Mouse (Mus musculus): Measurements from ENCODE around the gene Dglucy. TPM values are rescaled to one million over a fixed set of nuclear protein-coding genes. Genes with fewer than 3 reads are reported as not detected.

Gene Dglucy
- polyA plus RNA-seq, 1 experiment from 2014 or later = 2.6 TPM

GRCm38 (mm10) chr12:100901386-100901785 is 122.5 kb downstream of the Dglucy start:
- H3K27me3 ChIP-seq (ENCODE audit: control insufficient read depth, insufficient read depth, low read length) = peaks cover 20% of the 10 kb centered on the region
- H3K4me1 ChIP-seq (ENCODE audit: control insufficient read depth, insufficient read depth, low read length) = no peaks in the 10 kb centered on the region; the same call in 1 of the 2 replicates
- H3K9me3 ChIP-seq (ENCODE audit: control insufficient read depth, low read depth, low read length) = no peaks in the 10 kb centered on the region
- H3K4me2 ChIP-seq (replicated peaks; ENCODE audit: low read depth, low read length) = no peak overlapping the region
- no peak for ATAC-seq (ENCODE audit: insufficient number of reproducible peaks, insufficient read depth, low FRiP score, low read depth)
- no peaks in the 10 kb centered on the region for H3K36me3 ChIP-seq (ENCODE audit: control insufficient read depth, insufficient read depth, low read length)
- 73% methylated on average over 6 of the region's 6 CpGs for WGBS
- no peak overlapping the region for H3K27ac ChIP-seq (ENCODE audit: low read length)
- H3K4me3 ChIP-seq (ENCODE audit: low read depth, low read length) = no peak overlapping the region
- no peak overlapping the region for H3K9ac ChIP-seq (replicated peaks; ENCODE audit: low read depth, low read length)

GRCm38 (mm10) chr12:100903761-100904160 is 124.9 kb downstream of the Dglucy start:
- 83% methylated on average over 9 of the region's 9 CpGs for WGBS
- no peaks in the 10 kb centered on the region for H3K36me3 ChIP-seq (ENCODE audit: control insufficient read depth, insufficient read depth, low read length)
- peaks cover 13% of the 10 kb centered on the region; the same call in 1 of the 2 replicates for H3K27me3 ChIP-seq (ENCODE audit: control insufficient read depth, insufficient read depth, low read length)
- peaks cover 7% of the 10 kb centered on the region; the same call in 1 of the 2 replicates for H3K4me1 ChIP-seq (ENCODE audit: control insufficient read depth, insufficient read depth, low read length)
- no peak overlapping the region for H3K9ac ChIP-seq (replicated peaks; ENCODE audit: low read depth, low read length)
- H3K27ac ChIP-seq (ENCODE audit: low read length) = no peak overlapping the region
- no peak overlapping the region for H3K4me3 ChIP-seq (ENCODE audit: low read depth, low read length)
- H3K9me3 ChIP-seq (ENCODE audit: control insufficient read depth, low read depth, low read length) = no peaks in the 10 kb centered on the region
- H3K4me2 ChIP-seq (replicated peaks; ENCODE audit: low read depth, low read length) = no peak overlapping the region
- ATAC-seq (ENCODE audit: insufficient number of reproducible peaks, insufficient read depth, low FRiP score, low read depth) = no peak

GRCm38 (mm10) chr12:100906861-100907260 is 128.0 kb downstream of the Dglucy start:
- Histone ChIP-seq H3K4me2 (replicated peaks; ENCODE audit: low read depth, low read length) (no peak overlapping the region), H3K27ac (ENCODE audit: low read length) (no peak overlapping the region), H3K4me3 (ENCODE audit: low read depth, low read length) (no peak overlapping the region), H3K27me3 (ENCODE audit: control insufficient read depth, insufficient read depth, low read length) (peaks cover 5% of the 10 kb centered on the region; the same call in 1 of the 2 replicates), H3K36me3 (ENCODE audit: control insufficient read depth, insufficient read depth, low read length) (no peaks in the 10 kb centered on the region), H3K4me1 (ENCODE audit: control insufficient read depth, insufficient read depth, low read length) (0 out of 2 replicates have a peak, but pooled peaks cover 7% of the 10 kb centered on the region), H3K9me3 (ENCODE audit: control insufficient read depth, low read depth, low read length) (no peaks in the 10 kb centered on the region), H3K9ac (replicated peaks; ENCODE audit: low read depth, low read length) (no peak overlapping the region)
- 79% methylated on average over 5 of the region's 5 CpGs for WGBS
- no peak for ATAC-seq (ENCODE audit: insufficient number of reproducible peaks, insufficient read depth, low FRiP score, low read depth)

GRCm38 (mm10) chr12:100907598-100908297 is 128.9 kb downstream of the Dglucy start, which contains the start of gene Gpr68:
Gene Gpr68 (minus strand): TSS chr12:100908198.
- H3K4me1 ChIP-seq (ENCODE audit: control insufficient read depth, insufficient read depth, low read length) = 0 out of 2 replicates have a peak, but pooled peaks cover 7% of the 10 kb centered on the region
- peak within 1 kb of the TSS; percentile 36; the same call in 1 of the 2 replicates for H3K9ac ChIP-seq (replicated peaks; ENCODE audit: low read depth, low read length)
- peaks cover 5% of the 10 kb centered on the region; the same call in 1 of the 2 replicates for H3K27me3 ChIP-seq (ENCODE audit: control insufficient read depth, insufficient read depth, low read length)
- no peaks in the 10 kb centered on the region for H3K9me3 ChIP-seq (ENCODE audit: control insufficient read depth, low read depth, low read length)
- H3K36me3 ChIP-seq (ENCODE audit: control insufficient read depth, insufficient read depth, low read length) = no peaks in the 10 kb centered on the region
- H3K27ac ChIP-seq (ENCODE audit: low read length) = no peak within 1 kb of the TSS
- ATAC-seq (ENCODE audit: insufficient number of reproducible peaks, insufficient read depth, low FRiP score, low read depth) = peak; percentile 75
- H3K4me3 ChIP-seq (ENCODE audit: low read depth, low read length) = peak within 1 kb of the TSS; percentile 35
- peak within 1 kb of the TSS; percentile 89 for H3K4me2 ChIP-seq (replicated peaks; ENCODE audit: low read depth, low read length)
- 7% methylated on average over 39 of the region's 39 CpGs for WGBS

- H3K9me3 ChIP-seq (ENCODE audit: control insufficient read depth, low read depth, low read length) = no peaks in the 10 kb centered on the region
- H3K9ac ChIP-seq (replicated peaks; ENCODE audit: low read depth, low read length) = peak overlapping the region; percentile 36; the same call in 1 of the 2 replicates
- H3K4me1 ChIP-seq (ENCODE audit: control insufficient read depth, insufficient read depth, low read length) = 0 out of 2 replicates have a peak, but pooled peaks cover 7% of the 10 kb centered on the region
- peak overlapping the region; percentile 35 for H3K4me3 ChIP-seq (ENCODE audit: low read depth, low read length)
- peaks cover 5% of the 10 kb centered on the region; the same call in 1 of the 2 replicates for H3K27me3 ChIP-seq (ENCODE audit: control insufficient read depth, insufficient read depth, low read length)
- H3K4me2 ChIP-seq (replicated peaks; ENCODE audit: low read depth, low read length) = peak overlapping the region; percentile 89
- no peak overlapping the region for H3K27ac ChIP-seq (ENCODE audit: low read length)
- ATAC-seq (ENCODE audit: insufficient number of reproducible peaks, insufficient read depth, low FRiP score, low read depth) = no peak
- H3K36me3 ChIP-seq (ENCODE audit: control insufficient read depth, insufficient read depth, low read length) = no peaks in the 10 kb centered on the region; the same call in 1 of the 2 replicates
- 26% methylated on average over 10 of the region's 10 CpGs for WGBS
Observed at GRCm38 (mm10) chr12:100908298-100909034, 129.6 kb downstream of the Dglucy start.

GRCm38 (mm10) chr12:100909765-100910164 is 130.9 kb downstream of the Dglucy start:
- no peak overlapping the region for H3K27ac ChIP-seq (ENCODE audit: low read length)
- H3K36me3 ChIP-seq (ENCODE audit: control insufficient read depth, insufficient read depth, low read length) = no peaks in the 10 kb centered on the region; the same call in 1 of the 2 replicates
- H3K27me3 ChIP-seq (ENCODE audit: control insufficient read depth, insufficient read depth, low read length) = peaks cover 5% of the 10 kb centered on the region; the same call in 1 of the 2 replicates
- H3K9ac ChIP-seq (replicated peaks; ENCODE audit: low read depth, low read length) = no peak overlapping the region
- no peak overlapping the region for H3K4me2 ChIP-seq (replicated peaks; ENCODE audit: low read depth, low read length)
- 0 out of 2 replicates have a peak, but pooled peaks cover 7% of the 10 kb centered on the region for H3K4me1 ChIP-seq (ENCODE audit: control insufficient read depth, insufficient read depth, low read length)
- no peaks in the 10 kb centered on the region for H3K9me3 ChIP-seq (ENCODE audit: control insufficient read depth, low read depth, low read length)
- whole genome bisulfite sequencing = 49% methylated on average over 6 of the region's 6 CpGs
- H3K4me3 ChIP-seq (ENCODE audit: low read depth, low read length) = no peak overlapping the region
- ATAC-seq (ENCODE audit: insufficient number of reproducible peaks, insufficient read depth, low FRiP score, low read depth) = no peak

- no peak for ATAC-seq (ENCODE audit: insufficient number of reproducible peaks, insufficient read depth, low FRiP score, low read depth)
- WGBS = 78% methylated on average over 12 of the region's 12 CpGs
Observed at GRCm38 (mm10) chr12:100910731-100911130, 131.9 kb downstream of the Dglucy start.

GRCm38 (mm10) chr12:100924646-100925339 is 145.9 kb downstream of the Dglucy start:
- Histone ChIP-seq H3K27me3 (ENCODE audit: control insufficient read depth, insufficient read depth, low read length) (no peaks in the 10 kb centered on the region), H3K36me3 (ENCODE audit: control insufficient read depth, insufficient read depth, low read length) (no peaks in the 10 kb centered on the region; the same call in none of the 2 replicates), H3K9ac (replicated peaks; ENCODE audit: low read depth, low read length) (no peak overlapping the region), H3K4me1 (ENCODE audit: control insufficient read depth, insufficient read depth, low read length) (no peaks in the 10 kb centered on the region), H3K9me3 (ENCODE audit: control insufficient read depth, low read depth, low read length) (no peaks in the 10 kb centered on the region), H3K27ac (ENCODE audit: low read length) (no peak overlapping the region), H3K4me3 (ENCODE audit: low read depth, low read length) (no peak overlapping the region), H3K4me2 (replicated peaks; ENCODE audit: low read depth, low read length) (no peak overlapping the region)
- no peak for ATAC-seq (ENCODE audit: insufficient number of reproducible peaks, insufficient read depth, low FRiP score, low read depth)
- WGBS = 84% methylated on average over 15 of the region's 15 CpGs

More at GRCm38 (mm10) chr12:100910731-100911130, 131.9 kb downstream of the Dglucy start:
- H3K4me2 ChIP-seq (replicated peaks; ENCODE audit: low read depth, low read length) = no peak overlapping the region
- H3K27ac ChIP-seq (ENCODE audit: low read length) = no peak overlapping the region
- 0 out of 2 replicates have a peak, but pooled peaks cover 7% of the 10 kb centered on the region for H3K4me1 ChIP-seq (ENCODE audit: control insufficient read depth, insufficient read depth, low read length)
- no peaks in the 10 kb centered on the region; the same call in 1 of the 2 replicates for H3K36me3 ChIP-seq (ENCODE audit: control insufficient read depth, insufficient read depth, low read length)
- H3K9ac ChIP-seq (replicated peaks; ENCODE audit: low read depth, low read length) = no peak overlapping the region
- H3K4me3 ChIP-seq (ENCODE audit: low read depth, low read length) = no peak overlapping the region
- peaks cover 5% of the 10 kb centered on the region; the same call in 1 of the 2 replicates for H3K27me3 ChIP-seq (ENCODE audit: control insufficient read depth, insufficient read depth, low read length)
- H3K9me3 ChIP-seq (ENCODE audit: control insufficient read depth, low read depth, low read length) = no peaks in the 10 kb centered on the region
